Mouse (Mus musculus) Patski (cell line): ENCODE results near the gene Hoxd3. TPM values are rescaled to one million over a fixed set of nuclear protein-coding genes. Genes with fewer than 3 reads are reported as not detected.

ENCODE experiments used
- ATAC-seq: fragments of 100-300 bp; one replicate; pipeline ENCODE4 v1.8.0; 2021
- CTCF ChIA-PET: fragments of 350-600 bp; sonication (Branson Sonifier 250); formaldehyde crosslinking; loops from one replicate; lab custom pipeline; 2022; ENCODE audit warnings: inconsistent platforms; lab: Charles Lee
- POLR2A ChIA-PET: fragments of 350-600 bp; sonication (Branson Sonifier 250); formaldehyde crosslinking; loops from one replicate; lab custom pipeline; 2022; ENCODE audit warnings: antibody characterized with exemption, inconsistent platforms; lab: Charles Lee
- DNase-seq: peaks from one replicate; pipeline ENCODE4 v3.0.0-alpha.2; 2011; ENCODE audit warnings: low read depth, low spot score
- H3K27me3 ChIP-seq: fragments of 371-371 bp; one replicate; pipeline ENCODE4 v1.5.1; 2021
- CTCF ChIP-seq: fragments of 100-300 bp; IDR thresholded peaks from one replicate; pipeline ENCODE4 v1.5.1; 2021
- in situ Hi-C: fragments of 300-500 bp; cut with MboI; formaldehyde crosslinking; loops from 3 replicates; pipeline ENCODE4 v1.11.1; 2018; ENCODE audit warnings: low pct_unique_long_range_greater_than_20kb, mixed read lengths
- polyA plus RNA-seq: library from polyadenylated mRNA; unstranded; gene quantifications from one replicate; pipeline ENCODE4 v1.2.3, GENCODE M21; 2021

Gene Hoxd3
- polyA plus RNA-seq, 1 experiment from 2014 or later = 0.27 TPM

DNA sequence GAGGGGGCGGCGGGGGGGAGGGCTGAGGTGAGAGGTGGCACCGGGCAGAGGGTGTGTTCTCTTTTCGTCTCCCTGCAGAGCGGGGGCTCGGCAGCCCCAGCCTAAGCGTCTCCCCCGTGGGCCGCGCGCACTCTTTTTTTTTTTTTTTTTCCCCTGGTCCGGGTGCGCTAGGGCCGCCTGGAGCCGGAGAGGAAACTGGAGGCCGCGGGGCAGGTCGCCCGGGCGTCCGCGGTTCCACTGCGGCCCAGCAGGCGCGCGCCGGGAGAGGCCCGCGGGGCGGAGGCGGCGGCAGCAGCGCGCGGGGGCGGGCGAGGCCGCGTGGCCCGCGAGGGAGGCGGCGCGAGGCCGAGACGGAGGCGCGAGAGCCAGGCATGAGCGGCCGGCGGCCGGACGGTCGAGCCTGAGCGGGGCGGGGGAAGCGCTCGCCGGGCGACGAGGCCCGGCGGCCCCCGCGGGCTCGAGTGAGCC, 6.7 kb upstream of the Hoxd3 start:
- in situ Hi-C loops = loop anchor here (5.0 kb wide), 2 partner anchors 612 to 882 kb away; no protein-coding TSS in a partner anchor
- no peak for DNase-seq
- peak; percentile 45 for ATAC-seq
- CTCF ChIA-PET = no interaction called here
- H3K27me3 ChIP-seq = peaks cover 16% of the 10 kb centered on the region
- TF ChIP-seq CTCF = no peak
- POLR2A ChIA-PET = interaction anchor here (0.6 kb wide), 1 partner anchor 258 kb away, joined by 3 read pairs; no protein-coding TSS in a partner anchor

DNA sequence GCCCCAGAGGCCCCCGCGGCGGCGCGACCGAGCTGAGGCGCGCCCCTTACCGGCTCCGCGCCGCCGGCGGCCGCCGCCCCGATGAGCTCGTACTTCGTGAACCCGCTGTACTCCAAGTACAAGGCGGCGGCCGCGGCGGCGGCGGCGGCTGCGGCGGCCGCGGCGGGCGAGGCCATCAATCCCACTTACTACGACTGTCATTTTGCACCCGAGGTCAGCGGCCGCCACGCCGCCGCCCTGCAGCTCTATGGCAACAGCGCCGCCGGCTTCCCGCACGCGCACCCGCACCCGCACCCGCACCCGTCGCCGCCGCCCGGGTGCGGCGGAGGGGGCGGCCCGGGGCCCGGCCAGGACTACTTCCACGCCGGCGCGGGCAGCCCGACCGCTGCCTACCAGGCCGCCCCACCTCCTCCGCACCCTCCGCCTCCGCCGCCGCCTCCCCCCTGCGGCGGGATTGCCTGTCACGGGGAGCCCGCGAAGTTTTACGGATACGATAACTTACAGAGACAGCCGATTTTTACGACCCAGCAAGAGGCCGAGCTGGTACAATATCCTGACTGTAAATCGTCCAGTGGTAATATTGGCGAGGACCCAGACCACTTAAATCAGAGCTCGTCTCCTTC, 6.1 kb upstream of the Hoxd3 start:
- DNase-seq = no peak
- POLR2A ChIA-PET = interaction anchor here (0.6 to 0.7 kb wide), 3 partner anchors 258 to 1193 kb away, joined by 3 to 7 read pairs (median 3); no protein-coding TSS in a partner anchor
- H3K27me3 ChIP-seq = peaks cover 16% of the 10 kb centered on the region
- TF ChIP-seq CTCF = no peak
- in situ Hi-C loops = no loop called here
- peak; percentile 63 for ATAC-seq
- CTCF ChIA-PET = interaction anchor here (0.7 to 1.5 kb wide), 2 partner anchors 10 to 446 kb away, joined by 3 read pairs; no protein-coding TSS in a partner anchor

DNA sequence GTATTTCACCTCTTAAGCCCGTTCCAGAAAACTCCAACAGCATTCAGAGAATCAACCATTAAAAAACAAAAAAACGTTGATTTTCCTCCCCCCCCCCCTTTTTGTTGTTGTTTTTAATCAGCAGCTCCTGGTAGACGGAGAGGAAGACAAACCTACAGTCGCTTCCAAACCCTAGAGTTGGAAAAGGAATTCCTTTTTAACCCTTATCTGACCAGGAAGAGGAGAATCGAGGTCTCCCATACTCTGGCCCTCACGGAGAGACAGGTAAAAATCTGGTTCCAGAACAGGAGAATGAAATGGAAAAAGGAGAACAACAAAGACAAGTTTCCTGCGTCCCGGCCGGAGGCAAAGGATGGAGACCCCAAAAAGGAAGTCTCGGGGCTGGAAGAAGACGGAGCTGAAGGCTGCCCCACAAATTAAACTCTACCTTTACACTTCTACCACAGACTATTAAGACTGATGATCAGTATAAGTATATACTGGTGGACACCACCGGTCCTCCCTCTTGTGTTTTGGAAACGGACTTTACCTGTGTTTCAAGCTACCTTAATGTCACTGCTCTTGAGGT, 5.2 kb upstream of the Hoxd3 start:
- ATAC-seq (no peak), DNase-seq (no peak)
- H3K27me3 ChIP-seq = peaks cover 16% of the 10 kb centered on the region
- in situ Hi-C loops = no loop called here
- POLR2A ChIA-PET = interaction anchor here (0.6 to 0.7 kb wide), 2 partner anchors 42 to 451 kb away, joined by 3 to 4 read pairs; no protein-coding TSS in a partner anchor
- CTCF ChIA-PET = interaction anchor here (1.5 kb wide), 1 partner anchor 9 kb away, joined by 3 read pairs; no protein-coding TSS in a partner anchor
- no peak for TF ChIP-seq CTCF

DNA sequence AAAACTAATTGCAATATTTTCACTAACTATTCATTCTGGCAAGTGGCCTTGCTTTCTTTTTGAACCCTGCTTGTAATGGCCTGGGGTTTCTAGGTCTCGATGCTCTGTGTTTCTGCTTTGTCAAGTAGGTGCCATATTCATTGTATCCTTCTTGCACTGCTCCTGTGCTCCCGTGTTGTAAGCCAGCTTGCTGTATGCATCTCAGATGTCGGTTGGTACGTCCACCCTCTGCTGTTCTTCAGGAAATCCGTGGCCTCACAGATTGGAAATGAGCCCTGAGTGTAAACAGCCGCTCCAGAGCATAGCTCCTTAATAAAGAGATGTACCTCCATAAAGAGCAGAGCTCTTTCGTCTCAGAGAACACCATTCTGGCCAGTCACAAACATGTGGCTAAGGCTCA, 4.1 kb upstream of the Hoxd3 start:
- DNase-seq (no peak), ATAC-seq (no peak)
- CTCF ChIA-PET = interaction anchor here (1.4 kb wide), 1 partner anchor 443 kb away, joined by 4 read pairs; no protein-coding TSS in a partner anchor
- POLR2A ChIA-PET = no interaction called here
- in situ Hi-C loops = no loop called here
- TF ChIP-seq CTCF = no peak
- peaks cover 16% of the 10 kb centered on the region for H3K27me3 ChIP-seq

DNA sequence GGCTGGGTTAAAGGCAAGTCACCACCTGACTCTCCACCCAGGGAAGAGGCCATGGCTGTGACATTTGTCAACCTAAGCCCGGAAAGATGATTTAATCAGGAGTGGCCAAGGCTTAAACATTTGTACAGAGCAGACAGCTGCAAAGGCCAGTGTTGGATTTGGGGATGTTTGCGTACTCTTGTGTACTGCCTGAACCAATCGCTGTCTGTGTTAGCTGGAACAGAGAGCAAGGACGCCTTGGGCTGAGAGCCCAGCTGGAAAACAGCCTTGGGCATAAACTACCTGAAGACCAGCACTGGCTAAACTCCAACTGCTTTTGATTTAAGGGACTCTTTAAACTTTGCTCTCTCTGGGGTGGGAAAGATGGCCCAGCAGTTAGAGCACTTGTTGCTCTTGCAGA, 3.1 kb upstream of the Hoxd3 start:
- no peak for TF ChIP-seq CTCF
- in situ Hi-C loops = no loop called here
- peaks cover 16% of the 10 kb centered on the region for H3K27me3 ChIP-seq
- DNase-seq = no peak
- ChIA-PET CTCF (interaction anchor here (1.1 to 1.4 kb wide), 2 partner anchors 442 kb away, joined by 3 to 4 read pairs; no protein-coding TSS in a partner anchor), POLR2A (no interaction called here)
- ATAC-seq = no peak

DNA sequence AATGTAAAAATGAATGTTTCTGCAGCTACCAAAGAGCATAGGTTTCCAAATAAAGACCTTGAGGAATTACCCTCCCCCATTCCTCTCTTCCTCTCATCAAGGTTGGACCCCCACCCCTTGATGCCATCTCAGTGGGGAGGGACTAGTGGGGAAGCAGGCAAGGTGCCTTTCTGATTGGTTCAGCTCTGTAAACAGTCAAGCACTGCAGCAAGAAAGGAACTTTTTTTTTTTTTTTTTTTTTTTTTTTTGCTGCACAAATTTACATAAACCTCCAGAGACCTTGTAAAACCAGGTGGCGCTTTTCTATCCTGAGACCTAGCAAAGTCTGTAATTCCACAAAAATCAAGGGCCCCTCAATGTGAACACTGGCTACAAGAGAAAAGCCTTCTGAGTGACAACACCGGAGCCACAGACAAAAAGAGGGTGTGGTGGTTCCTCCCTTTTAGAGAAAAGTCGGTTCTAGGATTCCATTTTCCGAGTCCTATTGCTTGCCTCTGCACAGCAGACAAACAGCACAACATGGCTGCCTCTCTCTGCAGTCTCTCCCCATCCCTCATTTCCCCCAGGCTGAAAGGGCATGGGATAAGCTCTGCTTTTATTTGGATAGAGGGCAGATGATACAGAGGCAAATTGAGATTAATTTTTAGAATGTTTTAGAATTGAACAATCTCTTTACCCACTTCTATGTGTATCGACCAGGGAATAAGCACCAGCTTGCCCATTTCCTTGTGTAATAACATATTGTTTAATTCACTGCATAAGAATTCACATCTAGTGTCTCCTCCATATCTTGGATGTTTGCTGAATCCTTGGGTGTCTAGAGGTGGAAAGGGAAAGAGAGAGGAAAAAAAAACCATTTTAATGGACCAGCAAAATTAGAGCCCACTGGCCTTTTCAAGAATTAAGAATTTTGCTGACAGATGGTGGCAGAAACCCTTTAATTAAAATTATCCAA, 2.0 kb upstream of the Hoxd3 start:
- H3K27me3 ChIP-seq = peaks cover 8% of the 10 kb centered on the region
- POLR2A ChIA-PET = no interaction called here
- ATAC-seq (no peak), DNase-seq (no peak)
- CTCF ChIA-PET = interaction anchor here (1.1 kb wide), 1 partner anchor 441 kb away, joined by 3 read pairs; no protein-coding TSS in a partner anchor
- in situ Hi-C loops = no loop called here
- no peak for TF ChIP-seq CTCF

DNA sequence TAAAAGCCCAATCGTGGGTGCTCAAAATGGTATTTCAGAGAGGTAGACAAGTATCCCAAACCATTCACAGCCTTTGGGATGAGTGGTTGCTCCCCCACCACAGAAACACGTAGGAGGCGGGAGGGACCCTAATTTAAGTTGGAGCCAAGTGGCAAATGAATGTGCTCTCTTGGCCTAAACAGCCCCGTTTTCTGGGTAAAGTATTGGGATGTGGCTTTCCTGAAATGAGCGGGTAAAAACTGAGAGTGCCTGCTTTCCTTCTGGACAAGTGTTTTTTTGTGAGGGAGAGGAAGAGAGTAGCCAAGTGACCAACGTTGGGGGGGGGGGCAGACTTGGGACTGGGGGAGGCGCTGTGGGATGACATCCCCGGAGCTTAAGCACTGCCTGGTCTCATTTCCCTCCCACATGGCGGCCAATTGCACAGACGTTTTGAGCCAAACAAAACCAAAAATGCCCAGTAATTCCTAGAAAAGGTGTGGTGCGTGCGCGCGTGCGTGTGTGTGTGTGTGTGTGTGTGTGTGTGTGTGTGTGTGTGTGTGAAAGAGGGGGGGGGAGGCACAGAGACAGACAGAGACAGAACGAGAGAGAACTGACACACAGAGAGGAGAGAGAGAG, 691 bp upstream of the Hoxd3 start:
- DNase-seq (no peak), ATAC-seq (no peak)
- ChIA-PET POLR2A (no interaction called here), CTCF (no interaction called here)
- TF ChIP-seq CTCF = no peak
- peaks cover 8% of the 10 kb centered on the region for H3K27me3 ChIP-seq
- in situ Hi-C loops = no loop called here

DNA sequence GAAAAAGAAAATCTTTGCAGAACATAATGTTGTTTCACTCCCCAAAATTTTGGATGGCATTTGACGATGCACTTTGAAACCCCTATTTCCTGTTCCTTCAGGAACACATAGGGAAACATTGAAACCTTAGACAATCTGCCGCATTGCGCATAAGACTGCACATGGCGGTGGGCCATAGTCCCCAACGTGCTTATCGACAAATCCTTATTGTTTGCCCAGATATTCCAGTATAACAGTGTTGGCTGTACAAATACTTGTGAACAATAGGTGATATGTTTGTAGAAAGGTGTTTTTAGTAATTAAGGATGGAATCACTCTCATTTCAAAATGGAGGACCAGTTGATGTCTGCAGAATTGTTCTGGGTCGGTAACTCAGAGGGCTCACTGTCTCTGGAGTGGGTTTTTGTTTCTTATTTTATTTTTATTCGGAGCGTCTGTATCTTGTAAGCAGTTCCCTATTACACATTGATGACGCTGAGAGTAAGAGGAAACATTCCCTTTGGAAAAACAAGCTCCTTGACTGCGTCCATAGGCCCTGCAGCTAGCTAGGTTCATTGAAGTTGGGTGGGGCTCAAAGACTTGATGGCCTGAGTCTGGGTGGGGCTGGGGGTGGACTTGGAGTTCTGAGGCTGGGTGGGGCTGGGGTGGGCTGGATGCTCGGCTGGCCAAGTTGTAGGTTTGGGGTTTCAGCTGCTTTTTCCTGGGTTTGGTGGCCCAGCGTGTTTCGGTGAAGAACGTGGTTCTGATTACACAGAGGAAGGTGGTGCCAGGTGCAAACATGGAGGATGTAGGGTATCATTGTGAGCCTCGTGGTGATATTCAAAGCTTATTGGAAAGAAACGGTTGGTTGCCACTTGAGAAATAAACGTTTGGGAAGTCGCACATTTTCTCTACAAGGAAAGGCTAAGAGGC, 1.8 kb downstream of the Hoxd3 start:
- in situ Hi-C loops = no loop called here
- no peak for TF ChIP-seq CTCF
- ATAC-seq = no peak
- DNase-seq = no peak
- H3K27me3 ChIP-seq = no peaks in the 10 kb centered on the region
- CTCF ChIA-PET = no interaction called here
- POLR2A ChIA-PET = no interaction called here

DNA sequence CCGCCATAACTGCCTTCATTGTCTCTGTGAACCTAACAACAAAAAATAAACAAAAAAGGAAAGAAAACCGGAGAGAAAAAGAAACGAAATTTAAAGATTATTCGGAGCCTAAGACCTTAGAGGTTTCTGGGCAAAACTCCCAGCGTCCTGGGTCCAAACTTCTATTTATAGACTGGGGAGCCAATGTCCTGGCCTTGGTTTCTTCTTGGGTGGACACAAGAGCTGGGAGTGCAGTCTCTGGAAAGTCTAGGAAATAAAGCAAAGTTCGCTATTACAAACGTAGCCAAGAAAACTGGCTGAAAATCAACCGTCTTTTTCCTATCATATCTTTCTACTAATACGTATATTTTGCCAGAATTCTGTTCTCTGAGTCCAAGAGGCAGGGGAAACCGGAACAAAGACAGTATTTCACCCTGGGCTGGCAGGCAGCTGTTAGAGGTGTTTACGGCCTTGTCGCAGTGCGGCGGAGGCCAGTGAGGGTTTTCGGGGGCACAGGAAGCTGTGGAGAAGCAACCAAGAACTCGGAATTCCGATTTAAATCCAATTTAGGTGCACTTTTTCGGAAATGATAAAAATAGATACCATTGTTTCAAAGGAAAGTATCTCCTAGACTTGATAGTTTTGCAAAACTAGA, 2.5 kb downstream of the Hoxd3 start:
- no peak for TF ChIP-seq CTCF
- POLR2A ChIA-PET = no interaction called here
- DNase-seq (no peak), ATAC-seq (no peak)
- in situ Hi-C loops = no loop called here
- CTCF ChIA-PET = interaction anchor here (2.0 to 2.3 kb wide), 2 partner anchors 242 to 250 kb away, joined by 6 to 18 read pairs; no protein-coding TSS in a partner anchor
- H3K27me3 ChIP-seq = no peaks in the 10 kb centered on the region
